Mouse (Mus musculus): ENCODE data around the gene Twf2. TPM values are rescaled to one million over a fixed set of nuclear protein-coding genes. Genes with fewer than 3 reads are reported as not detected.

Gene Twf2
- polyA plus RNA-seq, 1 experiment from 2014 or later, result 52.2 TPM

GRCm38 (mm10) chr9:106199535-106200272 is 3.2 kb upstream of the Twf2 start, which contains the start of gene Ppm1m:
Gene Ppm1m (minus strand): TSS chr9:106199746.
- Histone ChIP-seq H3K27me3 (peaks cover 11% of the 10 kb centered on the region; the same call in 1 of the 2 replicates), H3K27ac (no peak within 1 kb of the TSS), H3K9me3 (no peaks in the 10 kb centered on the region), H3K4me3 (replicated peaks) (peak within 1 kb of the TSS; percentile 48), H3K4me2 (replicated peaks) (peak within 1 kb of the TSS; percentile 67), H3K9ac (replicated peaks) (peak within 1 kb of the TSS; percentile 60), H3K4me1 (replicated peaks) (peaks cover 46% of the 10 kb centered on the region), H3K36me3 (no peaks in the 10 kb centered on the region)
- WGBS, result 39% methylated on average over 18 of the region's 18 CpGs
- ATAC-seq, result no peak

DNA sequence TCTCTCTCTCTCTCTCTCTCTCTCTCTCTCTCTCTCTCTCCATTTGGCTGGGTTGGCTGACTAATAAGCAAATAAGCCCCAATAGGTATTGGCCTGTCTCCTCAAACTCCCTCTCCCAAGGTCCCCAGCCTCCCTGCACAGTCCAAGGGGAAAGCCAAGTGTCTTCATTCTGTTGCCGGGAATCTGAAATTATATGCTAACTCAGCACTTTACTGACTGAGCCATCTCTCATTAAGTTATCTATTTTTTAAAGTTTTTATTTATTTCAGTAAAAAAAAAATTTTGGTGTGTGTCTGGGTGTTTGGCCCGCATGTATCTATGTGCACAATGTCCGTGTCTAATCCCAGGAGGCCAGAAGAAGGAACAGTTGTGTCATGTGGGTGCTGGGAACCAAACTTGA is 1.0 kb upstream of the Twf2 start:
- H3K4me3 ChIP-seq (replicated peaks), result peak overlapping the region; percentile 68
- H3K4me1 ChIP-seq (replicated peaks), result peaks cover 47% of the 10 kb centered on the region
- no peaks in the 10 kb centered on the region; the same call in 1 of the 2 replicates for H3K36me3 ChIP-seq
- H3K4me2 ChIP-seq (replicated peaks), result peak overlapping the region; percentile 59
- WGBS, result 85% methylated on average over 3 of the region's 3 CpGs
- H3K27me3 ChIP-seq, result peaks cover 11% of the 10 kb centered on the region; the same call in 1 of the 2 replicates
- H3K27ac ChIP-seq, result no peak overlapping the region
- H3K9me3 ChIP-seq, result no peaks in the 10 kb centered on the region
- no peak for ATAC-seq
- H3K9ac ChIP-seq (replicated peaks), result no peak overlapping the region

DNA sequence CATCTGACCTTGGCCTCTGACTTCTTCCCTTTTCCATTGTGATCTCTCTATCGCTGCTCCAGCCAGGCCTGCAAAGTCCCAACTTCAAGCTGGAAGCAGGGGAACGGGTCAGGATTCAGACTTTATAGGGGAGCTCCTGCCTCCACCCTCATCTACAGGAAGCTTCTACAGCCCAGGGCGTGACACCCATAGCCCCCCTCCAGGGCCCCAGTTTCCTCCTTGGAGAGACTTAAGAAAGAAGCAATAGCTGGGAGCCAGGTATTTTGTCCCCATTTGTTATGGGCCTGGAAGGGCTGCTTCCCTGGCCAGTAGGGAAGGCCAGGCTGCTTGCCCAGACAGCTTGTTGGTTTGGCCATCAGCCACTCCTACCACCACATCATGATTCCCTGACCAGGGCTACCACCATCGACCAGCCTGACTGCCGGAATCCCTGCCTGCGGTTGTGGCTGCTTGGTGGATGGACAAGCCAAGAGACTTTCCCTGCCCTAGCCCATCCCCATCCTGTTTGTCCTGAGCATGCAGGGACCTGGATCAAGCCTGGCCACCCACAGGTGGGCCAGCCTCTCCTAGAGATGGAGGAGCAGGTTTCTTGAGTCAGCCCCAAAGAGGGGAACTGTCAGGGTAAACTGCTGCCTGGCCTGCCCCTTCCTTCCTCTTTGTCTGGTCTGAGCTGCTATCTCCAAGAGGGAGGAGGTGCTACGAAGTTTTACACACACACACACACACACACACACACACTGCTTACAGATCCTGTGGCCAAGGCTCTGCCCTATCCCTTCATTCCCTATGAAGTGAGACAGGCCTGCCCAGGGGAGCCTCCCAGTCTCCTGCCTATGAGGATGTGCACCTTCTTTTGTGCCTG is 1.3 kb downstream of the Twf2 start:
- H3K9ac ChIP-seq (replicated peaks), result peak overlapping the region; percentile 83; the same call in 1 of the 2 replicates
- peak overlapping the region; percentile 59 for H3K4me2 ChIP-seq (replicated peaks)
- peaks cover 8% of the 10 kb centered on the region for H3K36me3 ChIP-seq
- no peak for ATAC-seq
- no peaks in the 10 kb centered on the region for H3K9me3 ChIP-seq
- 86% methylated on average over 7 of the region's 7 CpGs for WGBS
- peaks cover 43% of the 10 kb centered on the region for H3K4me1 ChIP-seq (replicated peaks)
- peaks cover 8% of the 10 kb centered on the region; the same call in 1 of the 2 replicates for H3K27me3 ChIP-seq
- H3K27ac ChIP-seq, result no peak overlapping the region
- H3K4me3 ChIP-seq (replicated peaks), result peak overlapping the region; percentile 68

- Histone ChIP-seq H3K4me2 (replicated peaks) (no peak overlapping the region), H3K36me3 (peaks cover 8% of the 10 kb centered on the region), H3K27ac (no peak overlapping the region), H3K4me1 (replicated peaks) (peaks cover 39% of the 10 kb centered on the region), H3K9ac (replicated peaks) (0 out of 2 replicates have a peak overlapping the region, but pooled peaks have one; percentile 23), H3K9me3 (no peaks in the 10 kb centered on the region), H3K27me3 (no peaks in the 10 kb centered on the region), H3K4me3 (replicated peaks) (no peak overlapping the region)
- WGBS, result 87% methylated on average over 7 of the region's 7 CpGs
- ATAC-seq, result no peak
These were observed 2.9 kb downstream of the Twf2 start for GRCm38 (mm10) chr9:106205713-106206290.

DNA sequence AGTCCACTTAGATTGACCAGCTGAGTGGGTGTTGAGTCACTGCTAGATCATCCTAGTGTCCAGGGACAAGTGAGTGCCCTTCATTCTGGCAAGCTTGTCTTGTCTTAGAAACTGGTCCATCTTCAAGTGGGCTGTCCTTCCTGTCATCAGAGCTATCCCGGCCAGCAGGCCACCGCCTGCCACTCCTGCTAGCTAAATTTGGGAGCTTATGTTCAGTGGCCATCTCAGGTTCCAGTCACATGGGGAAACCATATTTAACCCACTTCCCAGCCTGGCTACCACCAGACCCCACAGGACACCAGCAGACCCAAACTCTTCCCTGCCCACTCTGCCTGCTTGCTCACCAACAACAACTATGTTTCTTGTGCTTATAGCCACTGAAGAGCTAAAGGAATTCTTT is 3.6 kb downstream of the Twf2 start:
- no peak for ATAC-seq
- 85% methylated on average over 2 of the region's 2 CpGs for WGBS
- H3K4me2 ChIP-seq (replicated peaks), result no peak overlapping the region
- no peaks in the 10 kb centered on the region for H3K9me3 ChIP-seq
- no peak overlapping the region for H3K4me3 ChIP-seq (replicated peaks)
- H3K27me3 ChIP-seq, result no peaks in the 10 kb centered on the region
- H3K9ac ChIP-seq (replicated peaks), result 0 out of 2 replicates have a peak overlapping the region, but pooled peaks have one; percentile 23
- no peak overlapping the region for H3K27ac ChIP-seq
- peaks cover 8% of the 10 kb centered on the region for H3K36me3 ChIP-seq
- H3K4me1 ChIP-seq (replicated peaks), result peaks cover 46% of the 10 kb centered on the region

DNA sequence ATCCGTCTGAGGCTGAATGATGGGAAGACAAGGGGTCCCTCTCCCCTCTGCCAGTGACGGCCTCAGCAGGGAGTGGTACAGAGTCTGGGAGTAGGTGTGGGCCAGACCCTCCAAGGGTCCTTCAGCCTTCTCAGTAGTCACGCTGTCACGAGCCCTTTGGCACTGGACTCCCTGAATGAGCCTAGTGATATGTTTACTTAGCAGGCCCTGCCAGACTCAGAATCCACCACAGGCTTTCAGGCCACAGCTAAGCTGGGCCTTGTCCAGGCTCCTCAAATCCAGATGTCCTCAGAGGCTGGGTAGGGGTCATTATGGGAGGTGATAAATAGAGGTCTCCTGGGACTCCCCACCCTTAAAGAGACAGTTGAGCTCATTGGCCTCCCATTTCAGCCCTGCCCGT is 5.3 kb downstream of the Twf2 start:
- Histone ChIP-seq H3K9me3 (no peaks in the 10 kb centered on the region), H3K4me3 (replicated peaks) (no peak overlapping the region), H3K27ac (no peak overlapping the region), H3K4me1 (replicated peaks) (peaks cover 51% of the 10 kb centered on the region), H3K27me3 (no peaks in the 10 kb centered on the region), H3K4me2 (replicated peaks) (no peak overlapping the region), H3K9ac (replicated peaks) (no peak overlapping the region), H3K36me3 (peaks cover 18% of the 10 kb centered on the region)
- ATAC-seq, result no peak
- 90% methylated on average over 5 of the region's 5 CpGs for WGBS

DNA sequence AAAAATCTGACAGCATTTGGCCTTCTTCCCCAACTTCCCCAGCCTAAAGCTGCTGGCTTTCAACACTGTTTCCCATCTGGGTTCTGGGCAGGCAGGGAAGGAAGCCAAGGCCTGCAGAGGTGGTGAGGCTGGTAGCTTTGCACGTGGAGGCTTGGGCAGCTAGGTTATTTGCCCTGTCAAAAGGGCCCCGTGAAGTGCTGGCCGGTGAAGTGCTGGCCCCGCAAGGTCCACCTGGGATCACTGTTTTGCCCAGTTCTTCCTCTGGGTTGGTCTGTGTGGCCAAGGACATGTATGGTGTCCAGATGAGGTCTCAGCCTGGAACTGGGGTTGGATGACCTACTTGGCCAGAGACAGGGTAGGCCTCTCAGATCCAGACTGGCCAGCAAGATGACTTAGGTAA is 7.0 kb downstream of the Twf2 start:
- no peak overlapping the region for H3K4me2 ChIP-seq (replicated peaks)
- H3K27me3 ChIP-seq, result no peaks in the 10 kb centered on the region
- no peak for ATAC-seq
- H3K9me3 ChIP-seq, result no peaks in the 10 kb centered on the region
- no peak overlapping the region for H3K27ac ChIP-seq
- no peak overlapping the region for H3K4me3 ChIP-seq (replicated peaks)
- peaks cover 33% of the 10 kb centered on the region for H3K4me1 ChIP-seq (replicated peaks)
- H3K36me3 ChIP-seq, result peaks cover 35% of the 10 kb centered on the region
- WGBS, result 95% methylated on average over 4 of the region's 4 CpGs
- H3K9ac ChIP-seq (replicated peaks), result no peak overlapping the region

GRCm38 (mm10) chr9:106210853-106211609 is 8.1 kb downstream of the Twf2 start:
- Histone ChIP-seq H3K9ac (replicated peaks) (peak overlapping the region; percentile 65), H3K4me1 (replicated peaks) (peaks cover 31% of the 10 kb centered on the region), H3K4me2 (replicated peaks) (peak overlapping the region; percentile 60), H3K9me3 (no peaks in the 10 kb centered on the region), H3K36me3 (peaks cover 44% of the 10 kb centered on the region), H3K27ac (peak overlapping the region; percentile 63), H3K4me3 (replicated peaks) (peak overlapping the region; percentile 30; the same call in 1 of the 2 replicates), H3K27me3 (no peaks in the 10 kb centered on the region)
- WGBS, result 26% methylated on average over 9 of the region's 9 CpGs
- peak; percentile 28 for ATAC-seq

GRCm38 (mm10) chr9:106211680-106212593 is 9.0 kb downstream of the Twf2 start:
- no peaks in the 10 kb centered on the region for H3K9me3 ChIP-seq
- WGBS, result 17% methylated on average over 37 of the region's 37 CpGs
- no peaks in the 10 kb centered on the region for H3K27me3 ChIP-seq
- H3K4me3 ChIP-seq (replicated peaks), result peak overlapping the region; percentile 30
- H3K4me2 ChIP-seq (replicated peaks), result peak overlapping the region; percentile 60
- ATAC-seq, result peak; percentile 87
- peaks cover 48% of the 10 kb centered on the region for H3K36me3 ChIP-seq
- H3K27ac ChIP-seq, result peak overlapping the region; percentile 63
- H3K4me1 ChIP-seq (replicated peaks), result peaks cover 21% of the 10 kb centered on the region
- peak overlapping the region; percentile 65 for H3K9ac ChIP-seq (replicated peaks)

GRCm38 (mm10) chr9:106212594-106212981 is 9.7 kb downstream of the Twf2 start:
- ATAC-seq, result peak; percentile 3; the same call in 1 of the 2 replicates
- H3K36me3 ChIP-seq, result peaks cover 47% of the 10 kb centered on the region
- no peak overlapping the region for H3K9ac ChIP-seq (replicated peaks)
- H3K4me2 ChIP-seq (replicated peaks), result no peak overlapping the region
- H3K27ac ChIP-seq, result no peak overlapping the region
- peaks cover 18% of the 10 kb centered on the region for H3K4me1 ChIP-seq (replicated peaks)
- 93% methylated on average over 12 of the region's 12 CpGs for WGBS
- no peak overlapping the region for H3K4me3 ChIP-seq (replicated peaks)
- no peaks in the 10 kb centered on the region for H3K9me3 ChIP-seq
- H3K27me3 ChIP-seq, result no peaks in the 10 kb centered on the region
